Comparison of ENCODE assay signal across 8 mouse cellular contexts in genomic region chr7:105778553-105779265, GRCm38 (mm10). TPM values are rescaled to one million over a fixed set of nuclear protein-coding genes. Genes with fewer than 3 reads are reported as not detected.
DNase-seq lines count a peak whose midpoint lies in the region; ATAC-seq lines count a peak whose summit lies in the region.

No protein-coding gene starts in this region.

- peak; percentile 86 for ATAC-seq in kidney, embryonic 16.5 days (ENCODE audit: low FRiP score, low TSS enrichment)

- peak; percentile 47 for DNase-seq in adrenal gland, postnatal 14 days
- no peak for DNase-seq in adrenal gland, postnatal 10 days
- DNase-seq in T-cell, adult 2 months (ENCODE audit: low spot score), result peak; percentile 22
- DNase-seq in heart, adult 9 months (ENCODE audit: low spot score in 2 of 2), result peak; percentile 52 to 68
- peak; percentile 66 for DNase-seq in lung, postnatal 25 days (ENCODE audit: low spot score)
- DNase-seq in thymus, adult 18-20 months, result peak; percentile 34 to 38
- DNase-seq in urinary bladder, adult 18-20 months (ENCODE audit: low spot score in 2 of 2), result no peak

- peak overlapping the region; percentile 48 for H3K4me2 ChIP-seq in kidney, embryonic 16.5 days (replicated peaks; ENCODE audit: low read depth, low read length)

- WGBS in kidney, embryonic 16.5 days, result 11% methylated on average over 4 of the region's 4 CpGs

- peaks cover 17% of the 10 kb centered on the region for H3K36me3 ChIP-seq in kidney, embryonic 16.5 days (ENCODE audit: insufficient read depth, low read length)

- H3K27me3 ChIP-seq in kidney, embryonic 16.5 days (ENCODE audit: insufficient read depth, low read length), result no peaks in the 10 kb centered on the region

- peak overlapping the region; percentile 59 for H3K9ac ChIP-seq in kidney, embryonic 16.5 days (replicated peaks; ENCODE audit: low read length)

- H3K27ac ChIP-seq in kidney, embryonic 16.5 days (ENCODE audit: low read length), result peak overlapping the region; percentile 95

- H3K9me3 ChIP-seq in kidney, embryonic 16.5 days (ENCODE audit: low read length), result no peaks in the 10 kb centered on the region

- H3K4me3 ChIP-seq in kidney, embryonic 16.5 days (ENCODE audit: low read length), result peak overlapping the region; percentile 27

- peaks cover 48% of the 10 kb centered on the region for H3K4me1 ChIP-seq in kidney, embryonic 16.5 days (ENCODE audit: insufficient read depth, low read length)

RNA-seq across cellular contexts. Expression of gene Dchs1, which starts 8.7 kb away (rescaled TPM):
- 11.7 and 14.6 TPM in 2 replicates for total RNA-seq in adrenal gland, postnatal 14 days (2021)
- total RNA-seq in adrenal gland, postnatal 10 days (2021), result 10 to 100 TPM; 11.8 to 17.1 TPM
- polyA plus RNA-seq in kidney, embryonic 16.5 days (2015; fragmentation: Nextera tagmentation; extraction: Ambion mirVana), result 10.4 and 10.5 TPM in 2 replicates

RNA-seq across cellular contexts. Expression of gene Tpp1, which starts 26.7 kb away (rescaled TPM):
- 74.8 and 75.4 TPM in 2 replicates for total RNA-seq in adrenal gland, postnatal 14 days (2021)
- 10 to 100 TPM; 65.5 to 68.8 TPM for total RNA-seq in adrenal gland, postnatal 10 days (2021)
- 120 and 123 TPM in 2 replicates for polyA plus RNA-seq in kidney, embryonic 16.5 days (2015; fragmentation: Nextera tagmentation; extraction: Ambion mirVana)

RNA-seq across cellular contexts. Expression of gene Mrpl17, which starts 32.2 kb away (rescaled TPM):
- 198 and 209 TPM in 2 replicates for total RNA-seq in adrenal gland, postnatal 14 days (2021)
- total RNA-seq in adrenal gland, postnatal 10 days (2021), result 100 to 1,000 TPM; 208 to 232 TPM
- 378 and 386 TPM in 2 replicates for polyA plus RNA-seq in kidney, embryonic 16.5 days (2015; fragmentation: Nextera tagmentation; extraction: Ambion mirVana)

RNA-seq across cellular contexts. Expression of gene Taf10, which starts 34.5 kb away (rescaled TPM):
- 161 and 179 TPM in 2 replicates for total RNA-seq in adrenal gland, postnatal 14 days (2021)
- total RNA-seq in adrenal gland, postnatal 10 days (2021), result 100 to 1,000 TPM; 167 to 172 TPM
- polyA plus RNA-seq in kidney, embryonic 16.5 days (2015; fragmentation: Nextera tagmentation; extraction: Ambion mirVana), result 107 and 121 TPM in 2 replicates

RNA-seq across cellular contexts. Expression of gene Rrp8, which starts 41.5 kb away (rescaled TPM):
- 16.2 and 19.3 TPM in 2 replicates for total RNA-seq in adrenal gland, postnatal 14 days (2021)
- 10 to 100 TPM; 15.3 to 17.6 TPM for total RNA-seq in adrenal gland, postnatal 10 days (2021)
- polyA plus RNA-seq in kidney, embryonic 16.5 days (2015; fragmentation: Nextera tagmentation; extraction: Ambion mirVana), result 42.9 TPM in 2 replicates

Comparison
In these comparisons a context has a peak if more than half of its experiments do, and no peak if none do; other contexts are left out.
1. DNase-seq: peak in adrenal gland, postnatal 14 days (single experiment), T-cell, adult 2 months (single experiment), heart, adult 9 months (2 of 2), lung, postnatal 25 days (single experiment) and thymus, adult 18-20 months (2 of 2); none in adrenal gland, postnatal 10 days (single experiment) and urinary bladder, adult 18-20 months (0 of 2).